Mouse (Mus musculus) brain, embryonic 14.5 days (tissue): Measurements from ENCODE around the gene Rwdd2a. TPM values are rescaled to one million over a fixed set of nuclear protein-coding genes. Genes with fewer than 3 reads are reported as not detected.
A peak's percentile ranks its signal among the peaks of the same experiment; 100 is the strongest.

ENCODE experiments used
- DNase-seq: peaks from one replicate; pipeline ENCODE4 v3.0.0-alpha.2; 2011; ENCODE audit warnings: low read depth
- CTCF ChIP-seq: fragments of 200-500 bp; IDR thresholded peaks from 2 replicates; pipeline ENCODE4 v1.5.1; 2012; ENCODE audit warnings: inconsistent platforms, mild to moderate bottlenecking, moderate library complexity, borderline replicate concordance; ENCODE audit not compliant: insufficient read depth, insufficient read length; ENCODE audit errors: extremely low read depth
- POLR2A ChIP-seq: fragments of 200-500 bp; IDR thresholded peaks from 2 replicates; pipeline ENCODE4 v1.6.1; 2012; ENCODE audit warnings: mild to moderate bottlenecking, inconsistent platforms, borderline replicate concordance; ENCODE audit not compliant: poor library complexity, insufficient read depth, insufficient read length, severe bottlenecking; ENCODE audit errors: extremely low read depth
- polyA plus RNA-seq: library from polyadenylated mRNA; depleted of rRNA; stranded (reverse); fragments of >200 nt; gene quantifications from 2 replicates; pipeline ENCODE4 v1.2.3, GENCODE M21; 2012; rRNA removed

The Rwdd2a gene
- polyA plus RNA-seq, 1 experiment, result 6.5 TPM

- DNase-seq, result no peak
- TF ChIP-seq POLR2A, result no peak
Observed at GRCm38 (mm10) chr9:86599723-86600303, 28.0 kb downstream of the Rwdd2a start.

- no peak for TF ChIP-seq CTCF
- no peak for TF ChIP-seq POLR2A
- no peak for DNase-seq
Observed at GRCm38 (mm10) chr9:86605776-86606175, 34.0 kb downstream of the Rwdd2a start.

DNA sequence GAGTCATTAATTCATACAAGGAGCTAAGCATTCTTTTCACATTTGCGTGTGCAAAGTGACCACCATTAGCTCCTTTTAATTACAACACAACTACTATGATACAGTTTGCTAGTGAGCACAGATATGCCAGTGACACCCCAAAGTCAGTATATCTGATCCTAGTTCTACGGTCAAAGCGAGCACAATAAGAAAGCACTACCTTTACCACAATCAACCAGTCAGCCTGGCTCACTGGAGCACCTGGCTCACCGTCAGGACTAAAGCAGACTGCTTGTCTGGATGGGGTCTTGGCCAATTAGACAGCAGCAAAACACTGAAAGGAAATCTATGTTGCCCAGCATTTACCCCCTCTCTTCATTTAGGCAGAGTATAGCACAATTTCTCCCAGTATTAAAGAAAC, 40.3 kb downstream of the Rwdd2a start:
- TF ChIP-seq CTCF (no peak), POLR2A (no peak)
- DNase-seq, result no peak

DNA sequence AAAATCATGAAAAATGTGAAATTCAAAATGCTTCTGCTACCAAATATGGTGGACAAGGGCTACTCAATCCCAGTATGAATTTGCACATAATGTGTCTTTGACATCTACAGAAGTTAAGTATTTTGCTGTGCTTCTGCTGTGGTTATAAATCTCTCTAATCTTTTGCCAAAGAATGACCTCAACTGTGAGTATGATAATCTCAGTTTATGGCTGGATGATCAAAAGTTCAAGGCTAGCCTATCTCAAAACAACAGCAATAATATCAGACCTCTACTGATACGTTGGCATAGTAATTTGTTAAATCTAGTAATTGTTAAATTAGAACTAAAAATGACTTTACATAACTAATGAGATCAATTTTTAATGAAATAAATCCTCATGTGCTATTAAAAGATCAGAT, 44.0 kb downstream of the Rwdd2a start:
- TF ChIP-seq POLR2A, result no peak
- DNase-seq, result no peak

DNA sequence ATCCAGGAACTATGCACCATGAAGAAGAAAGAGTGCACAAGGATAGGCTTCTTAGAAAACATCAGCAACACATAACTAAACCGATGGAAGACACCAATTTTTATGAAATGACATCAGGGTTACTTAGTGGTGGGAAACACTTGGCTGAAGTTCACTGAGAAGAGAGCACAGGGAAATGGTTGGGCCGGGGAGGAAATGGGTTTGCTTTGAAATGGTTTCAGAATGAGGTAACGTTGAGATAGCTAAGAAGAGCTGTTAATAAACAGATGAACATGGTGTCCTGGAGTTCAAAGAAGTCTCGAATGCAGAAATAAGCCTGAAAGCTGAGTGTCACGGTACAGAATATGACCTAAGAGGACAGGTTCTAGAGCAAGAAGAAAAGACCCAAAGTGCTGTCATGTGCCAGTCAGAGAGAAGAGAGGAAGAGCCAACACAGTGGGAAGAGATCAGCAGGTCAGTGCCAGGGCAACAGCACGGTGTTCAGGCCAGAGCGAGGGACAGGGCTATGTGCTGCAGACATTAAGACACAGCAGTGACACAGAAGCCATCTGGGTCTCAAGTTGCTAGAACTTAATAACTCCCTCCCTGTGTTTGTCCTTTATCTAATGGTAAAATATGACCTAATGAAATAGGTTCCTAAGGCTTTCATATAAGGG, 46.2 kb downstream of the Rwdd2a start:
- no peak for TF ChIP-seq CTCF
- TF ChIP-seq POLR2A, result no peak
- DNase-seq, result no peak

- DNase-seq, result no peak
- no peak for TF ChIP-seq CTCF
- TF ChIP-seq POLR2A, result no peak
Observed at GRCm38 (mm10) chr9:86619341-86620139, 47.7 kb downstream of the Rwdd2a start.

GRCm38 (mm10) chr9:86622062-86622461, 50.3 kb downstream of the Rwdd2a start:
- TF ChIP-seq POLR2A (no peak), CTCF (no peak)
- DNase-seq, result peak; percentile 36

DNA sequence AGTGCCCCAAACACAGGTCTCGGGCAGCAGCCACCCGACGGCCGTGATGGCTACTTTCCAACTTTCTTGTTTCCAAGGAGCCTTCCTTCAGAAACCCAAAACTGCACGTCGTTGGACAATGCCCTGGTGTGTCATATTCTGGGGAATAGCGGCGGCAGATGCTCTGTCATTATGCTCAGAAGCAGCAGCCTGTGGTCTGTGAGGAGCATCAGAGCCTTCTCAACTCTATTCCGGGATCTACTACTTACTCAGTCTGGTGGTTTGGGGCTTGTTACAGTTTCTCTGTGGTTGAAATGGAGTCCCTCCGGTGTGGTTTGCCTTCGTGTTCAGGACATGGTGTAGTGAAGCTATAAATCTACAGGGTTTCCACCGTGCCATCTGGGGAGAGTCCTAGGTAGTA, 52.2 kb downstream of the Rwdd2a start:
- DNase-seq, result no peak
- TF ChIP-seq POLR2A (no peak), CTCF (no peak)

Other genes with a start within 250 kb of the Rwdd2a start
- 4.9 and 5.1 TPM in 2 replicates for gene Ube2cbp, start 107.0 kb upstream of the Rwdd2a start, polyA plus RNA-seq
- gene Dop1a, start 104.8 kb upstream of the Rwdd2a start, polyA plus RNA-seq, result 37.1 and 47.3 TPM in 2 replicates
- gene Pgm3, start 149 bp upstream of the Rwdd2a start, polyA plus RNA-seq, result 17.9 and 18.2 TPM in 2 replicates
- gene Me1, start 124.0 kb downstream of the Rwdd2a start, polyA plus RNA-seq, result 13.1 and 26.8 TPM in 2 replicates
- gene Prss35, start 171.7 kb downstream of the Rwdd2a start, polyA plus RNA-seq, result 1.8 and 3.4 TPM in 2 replicates